In the genomic region with DNA sequence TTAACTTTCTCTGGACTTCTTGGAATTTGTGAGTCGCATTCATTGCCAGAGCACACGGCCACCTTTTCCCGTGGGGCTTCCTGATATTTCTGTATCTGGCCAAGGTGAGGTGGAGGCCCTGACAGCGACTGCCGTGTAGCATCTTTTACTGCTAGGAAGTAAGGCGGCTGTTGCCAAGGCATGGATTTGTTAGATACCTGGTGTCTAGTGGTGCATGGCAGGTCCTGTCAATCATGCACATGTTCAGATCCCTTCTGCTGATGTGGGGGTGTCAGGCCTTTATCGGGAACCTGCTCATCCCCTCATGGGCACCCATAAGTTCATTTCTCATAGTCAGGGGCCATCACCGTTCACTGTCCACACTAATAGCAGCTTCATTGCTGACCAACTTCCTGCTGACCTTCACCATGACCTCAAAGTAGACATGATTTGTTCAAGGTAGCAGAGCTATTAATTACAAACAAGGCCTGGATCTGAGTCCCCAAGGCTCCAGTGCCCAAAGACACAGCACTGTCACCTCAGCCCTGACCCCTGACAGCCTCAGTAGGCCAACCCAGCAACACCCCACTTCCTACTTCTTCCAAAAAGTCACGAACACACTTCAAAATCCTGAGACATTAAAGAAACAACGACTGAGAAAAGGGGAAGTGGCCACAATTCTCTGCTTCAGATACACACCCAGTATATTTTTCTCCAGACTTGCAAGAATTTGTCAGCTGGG, we compare ENCODE assay signal across 14 mouse cellular contexts.
DNase-seq lines count a peak whose midpoint lies in the region; ATAC-seq and TF ChIP-seq lines count a peak whose summit lies in the region.
"Had no signal": no experiment of that assay in that cellular context is flagged by ENCODE, and none has a peak within 500 bp of the region (broad histone marks: within the 10 kb centered on the region; RNA-seq: fewer than 3 reads in every experiment).

No protein-coding gene starts in this region.

- H3K9me3 ChIP-seq in liver, postnatal 0 days (ENCODE audit: low read length), result no peaks in the 10 kb centered on the region
- H3K9me3 ChIP-seq: intestine, embryonic 15.5 days; neural tube, embryonic 12.5 days had no signal

- H3K4me3 ChIP-seq in kidney, adult 2 months (ENCODE audit: insufficient read depth, low read depth, low read length), result no peak overlapping the region
- H3K4me3 ChIP-seq in liver, postnatal 0 days (ENCODE audit: low read depth, low read length), result no peak overlapping the region
- H3K4me3 ChIP-seq: intestine, embryonic 15.5 days; neural tube, embryonic 12.5 days had no signal

- WGBS in kidney, adult 2 months, result 26% methylated on average over 10 of the region's 10 CpGs
- WGBS in liver, postnatal 0 days (ENCODE audit: insufficient replicate concordance), result 70% methylated on average over 10 of the region's 10 CpGs

- no peak for TF ChIP-seq POLR2A in kidney, adult 2 months (IDR thresholded peaks at IDR 0.05; ENCODE audit: low read depth, low read length)

- H3K27ac ChIP-seq in kidney, adult 2 months (ENCODE audit: insufficient read depth, low read depth, low read length), result peak overlapping the region; percentile 99
- peak overlapping the region; percentile 57 for H3K27ac ChIP-seq in liver, postnatal 0 days (ENCODE audit: low read depth)
- H3K27ac ChIP-seq: intestine, embryonic 15.5 days; neural tube, embryonic 12.5 days had no signal

- DNase-seq in adrenal gland, adult (ENCODE audit: inconsistent age in 2 of 2, low spot score in 1 of 2), result peak; percentile 79 to 93
- DNase-seq in adrenal gland, postnatal 4 days (ENCODE audit: low spot score in 2 of 2), result no peak
- peak; percentile 80 for DNase-seq in MEL-GATA-1-ER (ENCODE audit: extremely low read depth, low read depth)
- DNase-seq in kidney, adult 2 months, result peak; percentile 65
- DNase-seq in liver, postnatal 0 days, result no peak
- no peak for DNase-seq in left cerebral cortex, postnatal 10 days (ENCODE audit: extremely low spot score in 1 of 2, low spot score in 2 of 2)
- no peak for DNase-seq in c-Kit-positive CD71-positive TER-119-positive erythroid progenitor cells, embryonic 14.5 days (ENCODE audit: low spot score)
- DNase-seq in layer of hippocampus, adult 8-10 months (ENCODE audit: low spot score in 2 of 2), result no peak
- DNase-seq: gastrocnemius, postnatal 10 days; heart, postnatal 10 days; right cerebral cortex, postnatal 4 days had no signal

- H3K9ac ChIP-seq in liver, postnatal 0 days (replicated peaks), result no peak overlapping the region
- H3K9ac ChIP-seq: intestine, embryonic 15.5 days; neural tube, embryonic 12.5 days had no signal

- intact Hi-C loops in left cerebral cortex, postnatal 10 days (cut with DNase I), result no loop called here

- no peak for TF ChIP-seq EP300 in liver, postnatal 0 days (IDR thresholded peaks at IDR 0.05; ENCODE audit: low read depth)

- no peaks in the 10 kb centered on the region for H3K36me3 ChIP-seq in kidney, adult 2 months (ENCODE audit: control insufficient read depth, insufficient read depth, low read length)
- no peaks in the 10 kb centered on the region for H3K36me3 ChIP-seq in liver, postnatal 0 days (replicated peaks; ENCODE audit: insufficient read depth, low read length)
- H3K36me3 ChIP-seq: intestine, embryonic 15.5 days; neural tube, embryonic 12.5 days had no signal

- no peak overlapping the region for H3K4me2 ChIP-seq in liver, postnatal 0 days (ENCODE audit: low read depth, low read length)
- H3K4me2 ChIP-seq: intestine, embryonic 15.5 days; neural tube, embryonic 12.5 days had no signal

- H3K4me1 ChIP-seq in kidney, adult 2 months (ENCODE audit: control insufficient read depth, insufficient read depth, low read length), result peaks cover 25% of the 10 kb centered on the region
- H3K4me1 ChIP-seq in liver, postnatal 0 days (ENCODE audit: insufficient read depth), result peaks cover 24% of the 10 kb centered on the region
- H3K4me1 ChIP-seq: intestine, embryonic 15.5 days had no signal

- TF ChIP-seq CTCF in kidney, adult 2 months (conservative IDR thresholded peaks at IDR 0.05; ENCODE audit: insufficient read depth, insufficient read length, low read depth, low read length), result no peak
- no peak for TF ChIP-seq CTCF in liver, postnatal 0 days (IDR thresholded peaks at IDR 0.05; ENCODE audit: low read depth)

- H3K27me3 ChIP-seq in kidney, adult 2 months (replicated peaks; ENCODE audit: control insufficient read depth, insufficient read depth, low read length), result no peaks in the 10 kb centered on the region
- no peaks in the 10 kb centered on the region for H3K27me3 ChIP-seq in liver, postnatal 0 days (ENCODE audit: insufficient read depth, low read length)
- H3K27me3 ChIP-seq: intestine, embryonic 15.5 days; neural tube, embryonic 12.5 days; Patski had no signal

- ATAC-seq in liver, postnatal 0 days, result peak; percentile 35; the same call in 1 of the 2 replicates
- ATAC-seq: intestine, embryonic 15.5 days; Patski had no signal

Comparison
In these comparisons a context has a peak if more than half of its experiments do, and no peak if none do; other contexts are left out.
1. DNase-seq: peak in adrenal gland, adult (2 of 2), MEL-GATA-1-ER (single experiment) and kidney, adult 2 months (single experiment); none in adrenal gland, postnatal 4 days (0 of 2), liver, postnatal 0 days (single experiment), left cerebral cortex, postnatal 10 days (0 of 2), c-Kit-positive CD71-positive TER-119-positive erythroid progenitor cells, embryonic 14.5 days (single experiment) and layer of hippocampus, adult 8-10 months (0 of 2).